Mouse (Mus musculus) T-cell, adult 2 months (primary cell): ENCODE results near the gene Dnttip1.
A peak's percentile ranks its signal among the peaks of the same experiment; 100 is the strongest.

Experiments
- DNase-seq: peaks from one replicate; pipeline ENCODE4 v3.0.0; 2022; ENCODE audit warnings: low spot score

Dnttip1 gene

DNA sequence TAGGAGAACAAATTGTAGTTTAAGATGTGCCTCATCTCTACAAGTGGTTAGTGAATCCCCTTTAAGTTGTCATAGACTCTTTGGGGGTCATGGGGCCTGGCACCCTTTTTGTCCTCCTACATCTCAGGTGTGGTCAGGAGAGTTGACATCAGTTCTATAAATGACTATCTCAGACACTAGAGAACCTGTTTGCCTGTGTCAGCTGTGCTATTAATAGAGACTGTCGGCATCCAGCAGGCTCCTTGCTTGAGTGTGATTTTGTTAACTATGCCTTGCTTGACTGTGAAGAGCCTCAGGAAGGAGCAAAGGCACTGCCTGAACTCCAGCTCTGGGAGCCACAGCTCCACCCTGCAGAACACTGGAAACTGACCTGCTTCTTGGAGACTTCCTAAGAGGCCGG lies 9.0 kb downstream of the Dnttip1 start:
- DNase-seq = no peak

DNA sequence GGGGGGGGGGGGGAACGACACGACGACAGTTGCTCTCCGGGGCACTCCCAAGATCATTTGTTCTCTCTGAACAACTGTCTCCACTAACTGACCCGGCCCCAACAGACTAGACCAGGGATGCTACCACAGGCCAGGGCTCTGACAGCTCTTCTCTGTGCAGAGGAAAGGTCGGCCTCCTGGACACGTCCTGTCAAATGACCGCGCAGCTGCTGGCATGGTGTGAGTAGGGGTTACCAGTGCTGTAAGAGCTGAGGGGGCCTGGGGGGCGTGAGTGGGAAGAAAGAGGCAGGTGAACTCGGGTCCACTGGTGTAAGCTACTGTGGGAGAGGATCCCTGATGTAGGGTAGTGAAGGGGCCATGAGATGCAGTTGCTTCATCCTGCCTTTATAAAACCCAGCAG lies 12.1 kb downstream of the Dnttip1 start:
- no peak for DNase-seq

- no peak for DNase-seq
These were observed 12.9 kb downstream of the Dnttip1 start for GRCm38 (mm10) chr2:164758692-164759091.

GRCm38 (mm10) chr2:164760059-164760833 lies 14.5 kb downstream of the Dnttip1 start:
- no peak for DNase-seq

GRCm38 (mm10) chr2:164761502-164761901 lies 15.7 kb downstream of the Dnttip1 start:
- DNase-seq = no peak

GRCm38 (mm10) chr2:164761971-164762370 lies 16.2 kb downstream of the Dnttip1 start:
- DNase-seq = no peak

DNA sequence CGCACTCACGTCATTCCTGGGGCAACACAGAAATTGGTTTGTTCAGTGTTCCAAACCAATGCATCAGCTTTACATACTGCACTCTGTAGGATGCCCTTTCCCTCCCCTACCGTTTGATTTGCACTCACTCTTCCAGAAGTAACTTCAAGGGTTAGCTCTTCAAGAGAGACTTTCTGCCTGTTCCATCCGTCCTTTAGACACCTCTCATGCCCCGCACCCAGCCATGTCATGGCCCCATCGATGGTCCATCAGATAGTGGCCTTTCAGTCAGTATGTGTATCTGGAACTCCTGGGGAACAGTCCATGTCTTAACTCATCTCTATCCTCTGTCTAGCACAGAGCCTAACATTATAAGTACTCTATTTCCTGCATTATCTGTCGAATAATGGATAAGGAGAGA lies 16.8 kb downstream of the Dnttip1 start:
- DNase-seq = no peak

DNA sequence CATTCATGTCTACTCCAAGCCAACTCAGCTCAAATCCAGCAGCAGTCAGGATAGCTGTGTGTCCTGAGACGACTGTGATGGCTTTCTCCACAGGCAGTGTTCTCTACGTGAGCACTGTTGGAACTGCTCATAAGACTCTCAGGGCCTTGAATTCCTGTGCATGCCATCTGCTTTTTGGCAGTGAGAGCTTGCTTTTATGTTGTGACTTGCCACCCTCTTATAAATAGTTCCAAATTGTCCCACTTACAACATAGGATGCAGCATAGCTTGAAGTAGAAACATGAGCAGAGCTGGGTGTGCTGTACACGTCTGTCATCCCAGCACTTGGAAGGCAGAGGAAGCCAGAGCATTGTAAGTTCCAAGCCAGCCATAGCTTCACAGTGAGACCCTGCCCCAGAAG lies 20.1 kb downstream of the Dnttip1 start:
- no peak for DNase-seq

DNA sequence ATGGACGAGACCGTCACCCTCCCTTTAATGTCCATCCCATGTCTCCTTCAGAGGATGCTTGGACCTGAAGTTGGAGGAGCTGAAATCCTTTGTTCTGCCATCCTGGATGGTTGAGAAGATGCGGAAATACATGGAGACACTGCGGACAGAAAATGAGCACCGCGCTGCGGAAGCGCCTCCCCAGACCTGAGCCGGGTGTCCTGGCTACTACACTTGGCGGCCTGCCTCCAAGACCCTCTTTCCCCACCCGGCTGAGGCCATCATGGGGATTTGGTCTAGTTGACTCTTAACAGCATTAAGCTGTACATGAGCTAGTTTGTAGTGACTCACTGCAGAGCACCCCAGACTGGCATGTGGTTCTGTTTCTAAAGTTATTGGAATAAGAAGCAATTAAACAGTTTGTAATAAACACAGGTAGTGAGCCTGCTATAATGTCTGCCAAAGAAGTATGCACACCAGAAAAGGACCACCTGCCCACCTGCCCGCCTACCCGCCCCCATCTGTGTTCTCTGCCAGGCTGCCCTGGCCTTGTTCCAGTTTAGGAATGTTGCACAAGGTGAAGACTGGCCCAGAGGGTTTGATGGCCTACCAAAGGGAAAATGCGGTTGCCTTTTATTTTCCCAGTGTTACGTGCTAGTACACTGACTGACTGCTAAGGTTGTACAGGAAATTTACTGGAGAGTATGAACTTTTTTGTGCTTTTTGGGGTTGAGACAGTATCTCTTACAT lies 22.2 kb downstream of the Dnttip1 start:
- no peak for DNase-seq

DNA sequence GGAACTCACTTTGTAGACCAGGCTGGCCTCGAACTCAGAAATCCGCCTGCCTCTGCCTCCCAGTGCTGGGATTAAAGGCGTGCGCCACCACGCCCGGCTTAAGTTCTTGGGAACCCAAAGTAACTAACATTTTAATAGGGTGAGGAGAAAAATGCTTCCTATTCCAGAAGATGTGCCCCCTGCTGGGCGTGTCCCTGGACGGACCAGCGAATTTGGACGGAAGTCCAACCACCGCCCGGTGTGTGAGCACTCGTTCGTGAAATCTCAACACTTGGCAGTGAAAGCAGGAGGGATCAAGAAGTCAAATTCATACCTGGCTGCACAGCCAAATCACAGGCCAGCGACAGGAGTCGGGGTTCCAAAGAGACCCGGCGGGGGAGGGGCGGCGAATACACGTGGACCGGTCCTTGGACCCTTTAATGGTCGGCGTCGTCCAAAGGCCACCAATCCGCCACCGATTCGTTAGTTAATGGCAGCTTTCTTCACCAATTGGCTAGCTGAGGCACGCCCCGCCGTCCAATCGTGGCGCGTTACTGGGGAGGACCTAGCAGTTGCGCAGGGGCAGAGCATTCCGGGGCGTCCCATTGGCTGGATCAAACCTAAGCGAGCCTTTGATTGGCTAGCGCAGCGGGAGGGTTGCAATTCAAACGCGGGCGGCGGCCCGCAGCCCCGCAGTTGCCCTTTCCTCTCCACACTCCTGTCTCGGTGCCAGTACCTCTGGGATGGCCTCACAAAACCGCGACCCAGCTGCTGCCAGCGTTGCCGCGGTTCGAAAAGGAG lies 23.7 kb downstream of the Dnttip1 start, which contains the start of gene Ube2c:
Gene Ube2c (plus strand): TSS at position 641 of the 780 bp plus-strand sequence.
- DNase-seq = peak; percentile 95

- DNase-seq = no peak
These were observed 24.5 kb downstream of the Dnttip1 start for GRCm38 (mm10) chr2:164770279-164770678.

DNA sequence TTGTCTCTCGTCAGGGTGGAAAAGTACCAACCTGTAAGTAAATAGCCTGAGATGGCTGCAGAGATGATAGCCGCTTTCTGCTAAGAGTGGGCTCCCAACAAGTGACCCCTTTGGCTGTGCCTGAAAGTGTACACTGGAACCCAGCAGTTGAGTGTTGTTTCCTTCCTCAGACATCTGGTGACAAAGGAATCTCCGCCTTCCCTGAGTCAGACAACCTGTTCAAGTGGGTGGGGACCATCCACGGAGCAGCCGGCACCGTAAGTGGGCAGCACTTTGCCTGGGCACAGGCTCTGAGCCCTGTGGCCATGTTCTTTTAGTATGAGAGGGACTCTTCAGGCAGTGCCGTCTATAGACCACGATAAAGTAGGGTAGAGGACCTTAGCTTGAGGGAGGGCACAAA lies 25.3 kb downstream of the Dnttip1 start:
- DNase-seq = no peak

DNA sequence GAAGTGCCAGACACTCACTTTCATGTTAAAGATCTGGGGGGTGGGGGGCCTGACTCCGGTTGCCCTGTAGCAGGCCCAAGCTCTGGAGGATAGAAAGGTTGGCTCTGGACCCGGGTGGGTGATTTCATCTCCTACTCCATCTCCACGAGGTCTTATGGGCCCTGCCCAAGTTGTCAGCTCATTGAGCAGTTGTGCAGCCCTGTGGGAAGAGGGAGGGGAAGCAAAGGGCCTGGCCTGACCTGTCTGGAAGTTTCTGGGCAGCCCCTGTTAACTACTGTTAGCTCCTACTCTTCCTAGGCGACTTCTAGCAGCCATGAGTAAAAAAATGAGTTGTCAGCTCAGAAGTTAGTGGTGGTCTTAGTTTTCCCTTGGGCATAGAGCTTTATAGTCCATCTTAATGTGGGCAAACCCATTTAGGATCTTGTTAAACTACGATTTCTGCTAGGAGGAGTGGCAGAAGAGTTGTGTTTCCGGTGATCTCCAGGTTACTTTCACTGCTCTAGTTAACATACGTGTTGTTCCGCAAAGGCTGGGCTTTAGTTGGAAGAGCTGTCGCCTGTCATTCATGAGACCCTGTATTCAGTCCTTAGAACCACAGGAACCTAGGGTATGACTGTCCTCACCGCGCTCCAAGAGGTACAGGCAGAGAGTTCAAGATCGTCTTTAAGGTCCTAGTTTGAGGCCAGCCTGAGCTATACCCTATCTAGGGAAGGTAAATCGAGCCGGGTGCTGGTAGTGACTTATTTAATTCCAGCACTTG lies 27.6 kb downstream of the Dnttip1 start:
- DNase-seq = no peak

GRCm38 (mm10) chr2:164773989-164774364 lies 28.2 kb downstream of the Dnttip1 start:
- DNase-seq = no peak

GRCm38 (mm10) chr2:164776130-164776529 lies 30.3 kb downstream of the Dnttip1 start:
- no peak for DNase-seq

DNA sequence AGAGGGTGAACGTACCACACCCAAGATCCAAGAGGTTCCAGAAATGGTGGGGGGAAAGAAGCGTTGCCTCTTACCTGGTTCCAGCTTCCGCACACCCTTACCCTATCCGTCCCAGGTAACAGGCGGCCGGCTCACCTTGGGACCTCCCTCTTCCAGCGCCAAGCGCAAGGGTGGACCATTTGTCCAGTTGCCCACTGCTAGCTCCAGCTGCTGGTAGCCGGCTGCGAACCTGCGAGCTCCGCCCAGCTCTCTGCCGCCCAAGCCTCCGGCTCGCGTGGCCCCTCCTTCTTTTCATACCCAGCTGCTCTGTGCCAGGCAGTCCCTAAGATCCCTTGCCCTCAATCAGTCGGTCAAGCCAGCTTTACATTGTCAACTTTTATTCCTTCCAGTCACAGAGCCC lies 31.0 kb downstream of the Dnttip1 start:
- no peak for DNase-seq

DNA sequence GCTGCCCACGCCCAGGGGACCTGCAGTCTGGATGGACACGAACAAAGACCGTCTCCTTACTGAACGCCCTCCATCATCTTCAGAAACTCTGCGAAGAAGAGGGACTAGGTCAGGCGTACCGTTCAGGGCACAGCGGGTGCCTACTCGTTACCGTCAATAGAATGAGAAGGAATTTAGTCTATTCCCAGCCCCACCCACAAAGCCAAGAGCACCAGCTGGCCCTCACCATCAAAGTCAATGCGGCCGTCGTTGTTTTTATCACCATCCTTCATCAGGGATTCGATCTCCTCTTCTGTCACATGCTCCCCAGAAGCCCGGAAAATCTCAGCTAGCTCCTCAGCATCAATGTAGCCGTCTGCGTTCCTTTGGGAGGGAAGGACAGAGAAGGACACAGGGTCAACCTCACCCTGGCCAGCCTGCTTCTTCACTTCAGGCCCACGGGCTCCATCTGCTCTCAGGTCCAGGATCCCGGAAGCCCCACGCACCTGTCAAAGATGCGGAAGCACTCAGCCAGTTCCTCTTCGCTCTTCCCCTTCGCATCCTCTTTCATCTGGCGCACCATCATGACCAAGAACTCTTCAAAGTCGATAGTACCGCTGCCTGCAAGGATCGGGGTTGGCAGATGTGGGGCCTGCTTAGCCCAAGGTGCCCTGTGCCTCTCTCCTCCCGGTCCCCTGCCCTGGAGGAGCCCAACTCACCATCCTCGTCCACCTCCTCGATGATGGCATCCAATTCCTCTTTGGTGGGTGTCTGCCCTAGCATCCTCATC lies 31.6 kb downstream of the Dnttip1 start:
- DNase-seq = no peak

DNA sequence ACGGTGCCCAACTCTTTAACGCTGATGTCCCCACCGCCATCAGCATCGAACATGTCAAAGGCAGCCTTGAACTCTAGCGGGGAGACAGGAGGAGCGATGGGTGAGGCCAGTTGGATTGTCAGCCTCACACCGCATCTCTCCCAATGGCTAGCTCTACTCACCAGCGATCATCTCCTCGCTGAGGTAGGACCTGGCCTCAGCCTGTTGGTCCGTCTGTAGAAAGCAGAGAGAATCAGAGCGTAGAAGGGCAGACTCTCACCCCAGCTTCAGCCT lies 32.2 kb downstream of the Dnttip1 start:
- DNase-seq = no peak

DNA sequence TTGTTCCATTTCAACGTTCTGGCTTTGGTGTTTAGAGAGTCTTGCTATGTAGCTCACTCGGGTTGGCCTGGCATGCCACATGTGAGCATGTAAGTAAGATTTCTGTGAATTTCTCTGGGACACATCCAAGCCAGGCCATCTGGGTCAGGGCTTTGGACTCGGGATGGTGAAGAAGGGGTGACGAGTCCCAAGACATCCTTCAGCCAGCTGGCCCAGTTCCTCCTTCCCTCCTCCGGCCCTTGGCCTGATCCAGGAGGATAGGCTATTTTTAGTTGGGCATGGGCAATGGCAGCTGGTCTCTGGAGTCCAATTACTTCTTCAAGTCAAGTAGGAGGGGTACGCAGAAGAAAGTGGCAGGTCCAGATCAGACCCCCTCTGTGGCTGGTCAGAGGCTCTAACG lies 33.0 kb downstream of the Dnttip1 start:
- no peak for DNase-seq

DNA sequence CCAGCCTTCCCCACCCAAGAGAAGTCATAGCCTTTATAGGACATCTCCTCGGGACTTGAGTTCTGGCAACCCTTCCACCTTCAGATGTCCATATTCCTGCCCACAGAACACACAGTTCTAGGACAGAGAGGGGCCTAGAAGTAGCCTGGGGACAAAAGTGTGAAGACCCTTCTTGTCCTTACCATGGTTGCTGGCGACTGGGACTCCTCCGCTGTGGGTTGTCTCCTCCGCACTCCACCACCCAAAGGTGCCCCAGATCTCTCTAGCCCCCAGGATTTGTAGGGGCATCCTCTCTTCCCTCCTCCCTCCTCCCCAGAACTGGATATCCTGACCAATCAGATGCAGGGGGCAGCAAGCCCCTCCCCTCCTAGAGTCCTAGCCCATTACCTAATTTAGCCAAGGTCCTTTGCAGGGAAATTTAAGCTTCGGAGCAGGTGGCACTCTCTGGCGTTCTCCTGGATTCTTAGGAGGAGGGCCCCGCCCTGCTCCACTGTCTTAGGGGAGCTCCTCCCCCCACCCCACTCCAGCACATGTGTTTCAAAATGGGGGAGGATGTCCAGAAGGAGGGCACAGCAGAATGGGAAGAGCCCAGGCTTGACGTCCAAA lies 33.8 kb downstream of the Dnttip1 start, which contains the start of gene Tnnc2:
Gene Tnnc2 (minus strand): TSS at position 487 of the 606 bp plus-strand sequence.
- no peak for DNase-seq

GRCm38 (mm10) chr2:164781876-164782275 lies 36.1 kb downstream of the Dnttip1 start:
- DNase-seq = no peak
